Comparison of ENCODE assay signal across 26 mouse cellular contexts in genomic region chr2:59955916-59956315, GRCm38 (mm10).
DNase-seq lines count a peak whose midpoint lies in the region; ATAC-seq and TF ChIP-seq lines count a peak whose summit lies in the region.
"Had no signal": no experiment of that assay in that cellular context is flagged by ENCODE, and none has a peak within 500 bp of the region (broad histone marks: within the 10 kb centered on the region; RNA-seq: fewer than 3 reads in every experiment).

No protein-coding gene starts in this region.

- dilution Hi-C loops in CH12.LX (cut with MboI; ENCODE audit: extremely low pct_ligation_motif_present, extremely low pct_unique_long_range_greater_than_20kb, low sequenced_read_pairs): no loop called here

- intact Hi-C loops in heart, postnatal 36 days (cut with DNase I): loop anchor here (2.0 kb wide), 1 partner anchor 171 kb away; no protein-coding TSS in a partner anchor

- no peak for TF ChIP-seq POLR2A in CH12.LX (IDR thresholded peaks at IDR 0.05; ENCODE audit: low read depth, low read length)
- TF ChIP-seq POLR2A in brain, embryonic 14.5 days (IDR thresholded peaks at IDR 0.05; ENCODE audit: borderline replicate concordance, extremely low read depth, insufficient read depth, insufficient read length, poor library complexity, severe bottlenecking): no peak

- ATAC-seq in heart, embryonic 13.5 days (ENCODE audit: extremely low read depth, insufficient number of reproducible peaks, low FRiP score, low TSS enrichment): no peak
- ATAC-seq: activated CD4-positive, CD25-positive, alpha-beta regulatory T cell, adult 4 months; forebrain, embryonic 13.5 days; forebrain, embryonic 16.5 days; hindbrain, embryonic 16.5 days; inflammation-experienced regulatory T-cells, adult 6 months; intestine, embryonic 16.5 days had no signal

- 69% methylated on average over 7 of the region's 7 CpGs for WGBS in heart, embryonic 13.5 days

- TF ChIP-seq EP300 in CH12.LX (IDR thresholded peaks at IDR 0.05; ENCODE audit: low read length): peak; percentile 39

- no peak overlapping the region for H3K4me3 ChIP-seq in heart, embryonic 13.5 days
- no peak overlapping the region for H3K4me3 ChIP-seq in CH12.LX (replicated peaks in 1 of 3; ENCODE audit: low read depth in 2 of 3, low read length in 2 of 3, poor library complexity in 1 of 3)
- H3K4me3 ChIP-seq: forebrain, embryonic 10.5 days; forebrain, embryonic 13.5 days; heart, embryonic 15.5 days; hindbrain, embryonic 12.5 days had no signal

- H3K4me1 ChIP-seq in heart, embryonic 13.5 days: peaks cover 56% of the 10 kb centered on the region
- H3K4me1 ChIP-seq in CH12.LX (ENCODE audit: control insufficient read depth in 1 of 2, insufficient read depth in 2 of 2): peaks cover 5 to 26% of the 10 kb centered on the region in 2 experiments; a peak in 3 of 4 replicates
- H3K4me1 ChIP-seq: forebrain, embryonic 10.5 days; hindbrain, embryonic 12.5 days had no signal

- DNase-seq in heart, adult 11 months: peak; percentile 78
- no peak for DNase-seq in heart, postnatal 36 days
- no peak for DNase-seq in heart, adult 9 months (ENCODE audit: low spot score in 2 of 2)
- peak; percentile 53 for DNase-seq in CH12.LX (ENCODE audit: extremely low read depth)
- DNase-seq in brain, embryonic 14.5 days (ENCODE audit: low read depth): no peak
- DNase-seq in adrenal gland, adult 8-10 months: no peak
- DNase-seq: adrenal gland, postnatal 10 days; adrenal gland, postnatal 36 days; B cell, adult 2 months; cerebellum, adult 11 months; cerebellum, adult 2 months; gastrocnemius, postnatal 10 days; gastrocnemius, postnatal 36 days; heart, postnatal 14 days; kidney, adult 18-20 months; kidney, adult 9 months had no signal

- H3K27ac ChIP-seq in heart, embryonic 13.5 days (replicated peaks): no peak overlapping the region
- H3K27ac ChIP-seq in CH12.LX (ENCODE audit: insufficient read depth, low read depth): no peak overlapping the region
- H3K27ac ChIP-seq: forebrain, embryonic 10.5 days; forebrain, embryonic 13.5 days; heart, embryonic 15.5 days; hindbrain, embryonic 12.5 days had no signal

- H3K36me3 ChIP-seq in heart, embryonic 13.5 days: peaks cover 37% of the 10 kb centered on the region
- peaks cover 27 to 58% of the 10 kb centered on the region in 2 experiments for H3K36me3 ChIP-seq in CH12.LX (replicated peaks in 1 of 2; ENCODE audit: control insufficient read depth in 1 of 2, insufficient read depth in 1 of 2, low read length in 1 of 2)

- TF ChIP-seq CTCF in CH12.LX (conservative IDR thresholded peaks at IDR 0.05 in 1 of 2, IDR thresholded peaks at IDR 0.05 in 1 of 2; ENCODE audit: low read depth in 2 of 2, low read length in 2 of 2): no peak
- peak; percentile 3; the same call in 1 of the 2 replicates for TF ChIP-seq CTCF in brain, embryonic 14.5 days (IDR thresholded peaks at IDR 0.05; ENCODE audit: borderline replicate concordance, extremely low read depth, insufficient read depth, insufficient read length)

- H3K9me3 ChIP-seq in heart, embryonic 13.5 days: no peaks in the 10 kb centered on the region
- H3K9me3 ChIP-seq in CH12.LX (replicated peaks; ENCODE audit: low read length): no peaks in the 10 kb centered on the region
- H3K9me3 ChIP-seq: forebrain, embryonic 10.5 days; forebrain, embryonic 13.5 days; heart, embryonic 15.5 days; hindbrain, embryonic 12.5 days had no signal

- H3K4me2 ChIP-seq in heart, embryonic 13.5 days: no peak overlapping the region
- no peak overlapping the region for H3K4me2 ChIP-seq in CH12.LX (ENCODE audit: insufficient read depth, low read depth, poor library complexity, severe bottlenecking)
- H3K4me2 ChIP-seq: forebrain, embryonic 13.5 days; heart, embryonic 15.5 days; hindbrain, embryonic 12.5 days had no signal

- TF ChIP-seq RAD21 in CH12.LX (IDR thresholded peaks at IDR 0.05; ENCODE audit: low read depth, low read length): no peak; the same call in 1 of the 2 replicates

- in situ Hi-C loops in CH12.LX (cut with MboI; ENCODE audit: low pct_ligation_motif_present, low pct_unique_long_range_greater_than_20kb, low sequenced_read_pairs): no loop called here

- H3K9ac ChIP-seq in heart, embryonic 13.5 days: 0 out of 2 replicates have a peak overlapping the region, but pooled peaks have one; percentile 19
- no peak overlapping the region for H3K9ac ChIP-seq in CH12.LX (ENCODE audit: insufficient read depth, low read depth)
- H3K9ac ChIP-seq: forebrain, embryonic 13.5 days; heart, embryonic 15.5 days; hindbrain, embryonic 12.5 days had no signal

- no peaks in the 10 kb centered on the region for H3K27me3 ChIP-seq in heart, embryonic 13.5 days (replicated peaks)
- H3K27me3 ChIP-seq in CH12.LX (replicated peaks): no peaks in the 10 kb centered on the region
- H3K27me3 ChIP-seq: forebrain, embryonic 13.5 days; heart, embryonic 15.5 days; hindbrain, embryonic 12.5 days had no signal

- H3K79me2 ChIP-seq in CH12.LX (replicated peaks; ENCODE audit: control insufficient read depth, extremely low read depth, insufficient read depth, poor library complexity, severe bottlenecking): no peaks in the 10 kb centered on the region

TF ChIP-seq in CH12.LX, 34 proteins besides CTCF, POLR2A, EP300 and RAD21:
- no peak for TF ChIP-seq JUN (IDR thresholded peaks at IDR 0.05; ENCODE audit: insufficient read depth, low read depth, low read length)
- no peak for TF ChIP-seq TBP (conservative IDR thresholded peaks at IDR 0.05; ENCODE audit: low read depth, low read length)
- no peak for TF ChIP-seq PAX5 (IDR thresholded peaks at IDR 0.05; ENCODE audit: low read length)
- TF ChIP-seq SMC3 (IDR thresholded peaks at IDR 0.05; ENCODE audit: low read depth, low read length): 0 out of 2 replicates have a peak, but pooled peaks have one; percentile 9
- no peak for TF ChIP-seq MAZ (IDR thresholded peaks at IDR 0.05; ENCODE audit: low read depth, low read length)
- TF ChIP-seq CHD1 (IDR thresholded peaks at IDR 0.05; ENCODE audit: low read depth, low read length): no peak

Comparison
In these comparisons a context has a peak if more than half of its experiments do, and no peak if none do; other contexts are left out.
1. DNase-seq: peak in heart, adult 11 months (single experiment) and CH12.LX (single experiment); none in heart, postnatal 36 days (0 of 2), heart, adult 9 months (0 of 2), brain, embryonic 14.5 days (single experiment) and adrenal gland, adult 8-10 months (single experiment).